Mouse (Mus musculus): ENCODE data around the gene Abcd3.

Abcd3 gene

DNA sequence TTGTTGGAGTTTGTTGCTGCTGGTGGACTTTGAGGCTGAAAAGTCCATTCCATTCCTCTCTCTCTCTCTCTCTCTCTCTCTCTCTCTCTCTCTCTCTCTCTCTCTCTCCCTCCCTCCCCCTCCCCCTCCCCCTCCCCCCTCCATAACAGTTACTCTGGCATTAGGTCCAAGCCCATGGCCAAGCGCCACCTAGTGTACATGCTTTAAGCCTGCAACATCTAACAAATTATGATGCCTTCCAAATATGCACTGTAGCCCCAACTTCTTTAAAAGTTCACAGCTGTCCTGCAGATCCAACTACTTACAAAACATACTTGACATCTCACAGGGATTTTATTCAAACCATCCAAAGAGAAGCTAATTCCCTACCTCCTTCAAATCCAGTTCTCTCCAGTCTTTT lies 77.6 kb downstream of the Abcd3 start:
- DNase-seq, result no peak

DNA sequence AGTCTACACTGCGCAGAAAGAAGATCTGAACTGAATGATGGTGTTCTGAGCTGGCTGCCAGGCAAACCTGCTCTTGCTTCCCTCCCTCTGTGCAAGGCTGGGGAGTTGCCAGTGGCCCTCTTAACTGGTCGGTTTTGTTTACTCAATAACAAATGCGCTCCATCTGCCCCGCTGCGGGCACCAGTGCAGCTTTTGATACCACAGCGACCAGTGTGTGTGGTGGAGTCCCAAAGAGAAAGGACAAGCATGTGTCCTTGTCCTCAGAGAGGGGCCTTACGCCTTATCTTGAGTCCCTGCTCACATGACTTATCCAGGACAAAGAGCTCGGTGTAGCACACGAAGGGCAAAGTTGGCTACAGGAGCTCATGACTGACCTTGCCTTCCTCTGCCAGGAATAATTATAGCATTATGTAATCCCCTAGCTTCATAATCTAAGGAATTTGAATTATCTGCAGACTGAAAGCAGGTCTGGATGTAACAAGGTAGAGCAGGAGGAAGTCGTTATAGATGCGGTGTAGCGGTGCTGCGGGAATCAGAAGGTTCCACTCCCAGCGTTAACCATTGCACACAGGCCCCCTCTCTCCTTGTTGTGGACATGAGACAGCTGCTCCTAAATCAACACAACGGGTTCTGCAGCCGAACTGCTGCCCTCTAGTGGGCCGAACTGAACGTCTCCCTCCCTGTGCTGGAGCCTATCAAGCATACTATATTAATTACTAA lies 78.9 kb downstream of the Abcd3 start:
- peak; percentile 88 for DNase-seq

DNA sequence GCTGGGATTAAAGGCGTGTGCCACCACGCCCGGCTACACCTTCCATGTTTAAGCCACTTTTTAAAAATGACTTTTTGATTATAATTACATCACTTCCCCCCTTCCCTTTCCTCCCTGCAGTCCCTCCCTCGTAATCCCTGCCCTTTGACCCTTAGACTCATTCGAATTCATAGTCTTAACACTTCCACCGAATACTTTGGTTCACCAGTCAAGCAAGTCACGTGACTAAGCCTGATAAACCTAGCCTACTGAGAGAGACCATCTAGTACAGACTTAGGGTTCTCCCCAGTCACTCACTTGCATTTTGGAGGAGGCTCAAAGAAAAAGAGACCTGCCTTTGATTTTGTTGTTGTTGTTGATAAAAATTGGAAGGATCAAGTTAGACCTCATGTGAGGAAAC lies 79.6 kb downstream of the Abcd3 start:
- DNase-seq, result no peak

DNA sequence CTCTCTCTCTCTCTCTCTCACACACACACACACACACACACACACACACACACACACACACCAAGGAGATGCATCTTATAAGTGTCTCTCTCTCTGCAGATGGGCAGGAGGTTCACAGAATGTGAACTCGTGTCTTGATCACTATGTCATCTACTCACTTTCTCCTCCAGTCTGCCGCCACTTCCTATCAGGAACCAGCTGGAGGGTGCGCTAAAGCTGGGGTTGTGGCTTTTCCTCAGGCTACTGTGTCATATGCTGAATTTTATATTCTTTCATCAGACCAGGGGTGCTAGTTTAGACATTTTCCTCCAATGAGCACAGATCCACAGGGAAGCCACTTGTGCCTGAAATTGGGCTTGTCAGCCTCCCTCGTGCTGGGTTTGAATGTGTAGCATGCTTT lies 85.4 kb downstream of the Abcd3 start:
- no peak for DNase-seq

DNA sequence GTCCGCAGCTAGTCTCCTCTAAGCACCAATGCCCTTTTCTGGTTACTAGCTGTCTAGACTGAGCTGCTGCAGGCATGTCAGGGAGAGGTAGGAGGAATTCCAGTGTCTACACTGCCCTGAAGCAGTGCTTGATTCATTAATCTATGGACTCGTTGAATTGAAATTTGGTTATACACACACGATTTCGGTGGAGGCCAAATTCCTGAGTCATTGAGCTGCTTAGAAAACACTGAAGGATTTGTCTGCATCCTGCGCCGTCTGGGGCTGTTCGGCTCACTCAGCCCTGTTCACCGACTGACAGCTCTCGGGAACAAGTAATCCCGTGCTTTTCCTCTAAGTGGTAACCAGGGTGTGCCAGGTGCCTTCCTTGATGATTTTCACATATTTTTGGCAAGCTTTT lies 89.5 kb downstream of the Abcd3 start:
- DNase-seq, result no peak

DNA sequence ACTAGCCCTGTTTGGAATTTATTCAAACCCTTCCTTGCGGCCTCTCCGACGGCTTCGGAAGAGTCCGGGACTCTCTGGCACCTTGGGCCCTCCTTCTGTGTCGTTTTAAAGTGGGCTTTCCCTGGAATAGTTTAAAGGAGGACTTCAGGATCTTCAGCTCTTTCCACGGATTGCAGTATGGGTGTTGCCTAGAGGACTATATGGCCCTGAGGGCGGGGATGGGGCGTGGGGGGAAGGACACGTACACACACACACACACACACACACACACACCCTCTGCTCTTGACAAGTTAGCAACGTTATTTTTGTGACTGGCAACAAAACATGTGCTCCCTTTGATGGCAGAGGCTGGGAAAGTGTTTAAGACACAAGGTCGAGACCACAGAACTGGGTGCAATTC lies 90.5 kb downstream of the Abcd3 start:
- DNase-seq, result no peak

DNA sequence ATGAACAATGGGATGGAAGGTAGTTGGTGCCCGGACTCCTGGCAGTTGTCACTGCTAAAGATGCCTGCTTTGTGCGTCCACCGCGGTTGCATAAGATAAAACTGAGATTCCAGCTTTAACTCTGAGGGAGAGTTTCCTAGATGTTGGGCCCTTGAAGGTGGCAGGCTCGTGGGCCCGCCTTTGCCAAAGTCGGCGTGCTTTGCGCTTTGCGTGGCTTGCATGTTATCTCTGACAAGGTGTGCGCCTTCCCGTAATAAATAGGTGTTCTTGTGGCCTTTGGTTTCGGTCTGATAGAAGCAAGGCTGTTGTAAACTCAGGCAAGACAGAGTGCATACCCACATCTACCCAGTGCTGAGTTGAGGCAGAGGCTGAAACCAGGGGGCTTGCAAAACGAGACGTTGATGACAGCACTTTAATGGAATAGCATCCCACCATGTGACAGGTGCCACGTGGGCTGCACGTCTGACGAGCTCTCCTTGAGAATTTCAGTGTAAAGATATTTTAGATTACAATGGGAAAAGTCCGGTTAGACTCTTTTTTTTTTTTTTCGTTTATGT lies 91.1 kb downstream of the Abcd3 start:
- no peak for DNase-seq

DNA sequence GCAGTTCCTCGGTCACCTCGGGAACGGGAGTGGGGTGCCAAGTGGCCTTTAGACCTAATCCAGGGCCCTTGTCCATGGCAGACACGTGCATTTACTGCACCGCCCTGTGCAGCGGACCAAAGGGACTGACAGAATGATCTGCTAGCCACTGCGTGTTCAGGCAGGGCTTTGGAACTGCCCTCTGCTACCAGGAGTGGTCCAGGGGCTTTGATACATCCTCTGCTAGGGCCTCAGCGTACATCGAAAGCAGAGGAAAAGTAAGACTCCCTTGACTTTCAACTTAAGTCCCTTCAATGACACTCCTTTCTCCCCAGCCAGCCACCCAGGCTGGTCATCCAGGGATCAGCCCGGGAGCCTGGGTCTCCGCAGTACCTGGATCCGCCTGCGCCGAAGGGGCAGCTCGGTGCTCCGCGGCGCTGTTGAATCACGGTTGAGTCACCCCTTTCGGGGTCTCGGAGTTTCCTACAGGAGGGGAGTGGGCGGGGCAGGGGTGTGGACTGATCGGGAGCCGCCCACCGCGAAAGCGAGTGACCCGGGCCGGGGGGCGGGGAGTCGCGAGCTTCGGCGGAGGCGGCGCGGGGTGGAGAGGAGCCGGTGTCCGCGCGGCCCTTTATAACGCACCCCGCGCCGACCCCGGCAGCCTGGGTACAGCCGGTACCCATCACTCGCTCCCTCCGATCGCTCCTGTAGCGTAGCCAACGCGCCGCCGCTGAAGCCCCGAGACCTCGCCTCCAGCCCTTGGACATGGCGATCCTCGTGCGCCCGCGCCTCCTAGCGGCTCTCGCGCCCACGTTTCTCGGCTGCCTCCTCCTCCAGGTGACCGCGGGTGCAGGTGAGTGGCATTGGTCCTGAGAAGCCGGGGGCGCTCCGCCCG lies 91.9 kb downstream of the Abcd3 start, which contains the start of gene F3:
Gene F3 (plus strand): TSS at position 567 of the 874 bp plus-strand sequence.
- DNase-seq, result peak; percentile 80

DNA sequence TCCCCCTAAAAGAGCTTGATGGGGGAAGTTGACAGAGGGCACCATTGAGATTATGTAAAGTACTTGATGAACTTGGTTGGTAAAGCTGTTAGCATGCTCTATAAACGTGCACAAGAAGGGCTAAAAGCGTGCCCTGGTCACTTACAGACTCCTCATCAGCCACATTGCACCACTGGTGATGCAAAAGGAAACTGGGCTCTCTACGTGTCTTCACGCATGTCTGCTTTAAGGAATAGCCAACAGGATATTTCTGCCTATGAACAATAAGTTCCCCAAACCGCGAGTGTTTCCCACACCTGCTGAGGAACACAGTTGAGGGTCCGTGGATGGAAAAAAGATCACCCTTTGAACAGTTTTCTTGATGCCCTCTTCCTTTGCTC lies 93.4 kb downstream of the Abcd3 start:
- no peak for DNase-seq

DNA sequence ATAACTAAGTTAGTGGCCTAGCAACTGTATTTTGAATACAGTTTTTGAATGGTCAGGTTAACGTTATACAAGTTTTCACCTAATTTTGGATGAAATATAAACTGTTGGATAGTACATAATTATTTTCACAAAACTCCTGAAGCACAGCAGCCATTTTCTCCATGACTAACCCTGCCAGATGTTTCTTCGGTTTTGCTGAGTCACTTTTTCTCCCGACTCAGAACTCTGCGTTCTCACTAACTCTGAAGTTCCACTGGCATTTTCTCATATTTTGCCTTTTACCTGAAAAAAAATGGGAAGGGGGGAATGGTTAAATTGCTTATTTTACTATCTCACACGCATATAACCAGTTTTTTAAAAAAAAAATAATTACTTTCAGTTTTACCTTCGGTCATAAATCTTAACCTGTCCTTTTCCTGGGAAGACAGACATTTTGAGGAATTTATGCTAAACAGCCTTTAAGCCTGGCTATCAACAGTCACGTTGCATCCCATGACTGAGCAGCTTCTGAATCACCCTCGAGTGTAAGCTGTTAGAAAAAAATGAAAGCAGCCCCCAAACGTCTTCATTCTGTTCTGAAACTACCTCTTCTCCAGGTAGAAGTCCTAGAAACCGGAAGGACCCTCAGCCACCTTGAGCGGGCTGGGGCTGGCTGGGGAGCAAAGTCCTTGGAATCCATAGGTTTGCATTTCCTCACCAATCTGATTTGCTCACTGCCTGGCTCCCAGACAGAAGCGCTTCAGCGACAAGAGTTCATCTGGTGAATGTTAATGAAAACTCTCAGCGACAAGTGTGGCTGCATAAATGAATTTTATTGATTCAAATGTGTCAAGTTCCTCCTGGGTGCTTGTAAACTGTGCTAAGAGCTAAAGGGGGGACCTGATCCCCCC lies 94.1 kb downstream of the Abcd3 start:
- no peak for DNase-seq

DNA sequence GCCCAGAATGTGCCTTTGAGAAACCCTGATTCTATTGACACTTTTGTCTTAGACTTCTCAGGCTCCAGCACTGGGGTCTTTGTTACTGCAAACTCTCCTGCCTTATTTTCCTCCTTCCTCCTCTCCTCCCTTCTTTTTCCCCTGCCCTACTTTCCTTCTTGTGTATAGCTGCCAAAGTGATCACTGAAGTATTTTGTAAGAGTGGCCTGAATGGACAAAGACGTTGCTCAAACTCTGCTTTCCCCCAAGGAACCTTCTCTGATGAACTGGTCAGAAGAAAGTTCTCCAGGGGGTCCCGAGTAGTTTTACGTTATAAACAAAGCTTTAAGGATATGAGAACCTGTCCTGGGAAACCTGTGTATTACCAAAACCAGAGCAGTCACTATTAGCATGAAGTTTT lies 95.4 kb downstream of the Abcd3 start:
- no peak for DNase-seq

DNA sequence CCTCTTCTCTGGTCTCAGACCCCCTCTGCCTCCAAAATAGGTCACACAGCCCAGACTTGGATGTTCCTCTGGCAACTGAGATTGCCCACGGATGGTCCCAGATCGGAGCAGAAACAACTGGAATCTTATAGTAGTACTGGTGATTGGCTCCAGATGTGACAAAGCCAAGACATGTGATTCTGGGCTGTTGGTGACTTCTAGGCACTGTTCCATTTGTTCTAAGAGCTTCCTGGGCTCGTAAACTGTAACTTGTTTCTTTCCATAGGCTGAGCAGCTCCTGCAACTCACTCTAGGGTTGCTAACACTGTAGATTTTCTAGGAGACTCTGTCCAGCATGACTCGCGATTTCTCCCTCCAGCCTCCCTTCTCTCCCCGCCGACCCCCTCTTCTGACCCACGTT lies 96.4 kb downstream of the Abcd3 start:
- DNase-seq, result no peak

DNA sequence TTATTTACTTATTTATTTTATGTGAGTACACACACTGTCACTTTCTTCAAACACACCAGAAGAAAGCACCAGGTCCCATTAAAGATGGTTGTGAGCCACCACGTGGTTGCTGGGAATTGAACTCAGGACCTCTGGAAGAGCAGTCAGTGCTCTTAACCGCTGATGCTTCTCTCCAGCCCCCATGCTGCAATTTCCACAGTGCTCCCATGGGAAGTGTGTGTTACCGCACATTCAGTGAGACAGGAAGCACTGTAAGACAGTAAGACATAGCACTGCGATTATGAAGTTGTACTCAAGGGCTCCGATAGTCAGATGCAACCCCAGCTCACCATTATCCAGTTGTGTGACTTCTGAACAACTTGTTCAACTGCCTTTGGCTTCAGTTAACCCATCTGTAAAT lies 98.6 kb downstream of the Abcd3 start:
- DNase-seq, result no peak

DNA sequence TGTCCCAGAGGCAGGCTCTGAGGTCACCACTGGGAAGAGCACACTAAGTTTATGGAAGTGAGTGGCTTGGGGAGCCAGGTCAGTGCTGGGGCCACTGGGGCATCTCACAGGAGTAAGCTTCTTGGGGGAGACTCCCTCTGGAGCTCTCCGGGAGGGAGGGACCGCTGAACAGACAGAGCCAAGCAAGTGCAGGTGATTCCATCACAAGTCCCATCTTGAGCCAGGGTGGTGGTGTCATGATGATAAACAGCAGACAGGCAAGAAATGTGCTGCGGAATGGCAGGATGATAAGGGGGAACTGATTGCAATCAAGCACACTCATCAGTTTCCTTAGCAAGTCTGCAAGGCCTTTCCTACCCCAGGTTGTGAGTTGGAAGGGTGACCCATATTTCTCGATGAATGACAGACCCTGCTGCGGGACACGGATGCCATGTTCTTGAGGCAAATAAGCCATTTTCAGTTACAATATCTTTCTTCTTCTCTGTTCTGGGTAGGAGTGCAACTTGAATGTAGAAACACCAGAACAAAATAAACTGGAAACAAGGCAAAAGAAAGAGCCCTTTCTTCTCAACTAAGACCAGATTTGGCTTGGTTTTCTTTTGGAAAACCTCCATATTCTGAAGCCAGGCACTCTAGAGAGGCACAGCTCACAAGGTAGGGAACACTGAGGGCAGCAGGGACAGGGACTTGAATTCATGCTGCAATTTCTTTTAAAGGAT lies 99.2 kb downstream of the Abcd3 start:
- no peak for DNase-seq

DNA sequence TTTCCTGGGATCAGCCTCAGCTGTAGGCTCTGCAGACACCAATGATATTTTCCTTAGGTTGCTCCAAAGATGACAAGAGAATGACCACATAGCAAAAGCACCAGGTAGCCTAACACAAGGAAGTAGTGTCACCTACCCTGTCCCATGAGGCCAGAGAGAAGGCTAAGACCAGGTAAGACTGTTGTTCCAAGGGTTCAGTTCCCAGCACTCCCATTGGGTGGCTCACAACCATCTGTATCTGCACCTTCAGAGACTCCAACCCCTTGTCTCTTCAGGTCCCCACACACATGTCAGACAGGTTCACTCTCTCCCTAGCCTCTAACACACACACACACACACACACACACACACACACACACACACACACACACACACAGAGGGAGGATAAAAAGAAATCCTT lies 99.8 kb downstream of the Abcd3 start:
- DNase-seq, result no peak

DNA sequence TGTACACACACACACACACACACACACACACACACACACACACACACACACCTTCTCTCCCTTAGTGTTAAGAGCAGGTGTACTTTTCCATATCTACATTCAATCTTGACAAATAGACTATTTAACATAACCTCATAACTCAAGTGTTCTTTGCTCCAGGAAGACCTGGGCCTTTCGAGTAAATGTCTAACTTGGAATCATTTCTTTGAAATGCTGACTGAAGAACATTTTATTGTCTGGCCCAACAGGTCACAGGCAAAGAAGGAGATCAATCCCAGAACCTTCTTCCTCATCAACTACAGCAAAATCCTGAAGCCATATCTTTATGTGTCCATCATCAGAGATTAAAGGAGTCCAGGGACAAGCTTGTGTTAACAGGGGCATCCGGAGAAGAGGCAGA lies 100.6 kb downstream of the Abcd3 start:
- DNase-seq, result no peak

DNA sequence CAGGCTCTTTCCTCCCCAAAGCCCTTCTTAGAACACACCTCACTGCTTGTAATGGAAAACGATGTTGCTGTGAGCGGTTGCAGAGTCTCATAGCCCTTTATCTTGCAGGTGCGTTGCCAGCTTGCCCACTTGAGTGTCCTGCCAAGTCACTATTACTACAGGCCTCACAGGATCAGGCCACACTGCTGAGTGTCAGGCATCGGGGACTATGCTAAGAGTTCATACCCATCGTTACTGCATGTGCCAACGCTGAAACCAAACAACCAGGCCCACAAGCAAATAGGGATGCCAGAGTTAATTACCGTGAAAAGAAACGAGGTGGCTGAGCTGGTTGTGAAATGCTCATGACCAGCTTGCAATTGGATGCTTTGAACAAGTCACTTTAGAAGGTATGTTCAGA lies 101.3 kb downstream of the Abcd3 start:
- no peak for DNase-seq

DNA sequence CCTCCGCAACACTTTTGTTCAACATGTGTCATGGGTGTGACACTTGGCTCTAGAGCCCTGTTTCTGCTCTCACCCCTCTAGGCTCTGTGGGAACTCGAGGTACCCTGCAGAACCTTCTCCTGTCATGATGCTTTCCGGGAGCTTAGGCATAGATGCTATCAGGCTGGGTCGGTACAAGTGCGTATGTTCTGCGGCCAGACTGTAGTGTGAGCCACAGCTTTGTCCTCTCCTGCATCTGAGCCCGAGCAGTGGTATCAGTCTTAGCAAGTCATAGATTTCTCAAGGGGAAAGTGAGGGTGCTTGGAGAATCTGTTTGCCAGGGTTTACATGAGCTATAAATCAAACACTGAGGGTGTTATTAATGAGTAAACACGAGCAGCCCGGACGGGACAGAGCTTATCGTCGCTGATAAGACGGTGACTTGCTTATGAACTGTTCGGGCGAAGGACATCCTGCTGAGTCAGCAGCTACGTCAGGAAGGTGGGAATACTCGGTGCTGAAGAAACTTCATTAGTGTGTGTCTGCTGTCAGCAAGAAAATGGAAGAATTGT lies 101.9 kb downstream of the Abcd3 start:
- DNase-seq, result no peak

DNA sequence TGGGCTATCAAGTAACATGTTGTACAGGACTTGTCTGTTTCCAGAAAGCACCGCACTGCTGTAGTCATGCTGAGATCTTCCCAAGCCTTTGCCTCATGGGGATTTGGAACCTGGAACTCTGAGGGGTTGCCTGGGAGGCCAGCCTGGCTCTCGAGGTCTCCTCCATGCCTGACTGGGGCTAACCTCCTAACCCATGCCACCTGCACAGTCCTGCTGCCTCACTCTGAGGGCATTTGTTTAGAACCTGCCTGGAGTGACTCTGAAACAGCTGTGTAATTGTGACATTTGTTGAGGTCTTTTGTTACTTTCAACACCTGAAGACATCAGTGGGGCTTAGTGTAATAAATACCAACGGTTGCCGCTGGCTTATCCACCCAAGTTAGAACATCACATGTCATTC lies 102.9 kb downstream of the Abcd3 start:
- DNase-seq, result no peak

DNA sequence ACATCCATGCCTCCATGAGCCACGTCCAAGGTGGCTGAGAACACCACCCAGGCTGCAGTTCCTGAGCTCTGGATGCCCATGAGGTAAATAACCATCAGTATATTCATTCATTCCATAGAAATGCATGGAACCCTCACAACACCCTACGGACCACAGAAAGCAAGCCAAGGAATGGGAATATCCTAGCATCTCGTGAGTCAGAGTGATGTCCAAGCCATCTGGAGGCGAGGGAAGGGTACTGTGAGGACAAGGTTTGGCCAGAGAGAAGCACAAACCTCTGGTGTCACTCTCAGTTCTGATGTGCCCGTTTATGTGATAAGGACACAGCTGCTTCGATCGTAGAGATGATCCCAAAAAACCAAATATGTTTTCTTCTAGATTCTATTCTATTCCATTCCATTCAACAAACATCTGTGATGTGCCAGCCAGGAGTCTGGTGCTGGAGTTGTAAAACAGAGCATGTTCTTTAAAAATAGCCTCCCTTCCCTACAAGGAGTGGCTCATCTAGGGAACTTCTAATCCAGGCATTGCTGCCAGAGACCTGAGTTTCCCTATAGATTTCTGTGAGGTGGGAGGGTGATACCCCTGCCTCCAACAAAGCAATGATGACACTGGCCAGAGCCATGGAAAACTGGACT lies 104.1 kb downstream of the Abcd3 start:
- DNase-seq, result no peak

Data from cerebellum, adult 9-11 months (tissue).